Mouse (Mus musculus) CD8-positive naive resting alpha-beta T cell, adult 2 months (primary cell): ENCODE results near the gene Cdc37l1.
"Not testable (repeated sequence)": the region's sequence is repeated elsewhere in the genome, so short reads cannot be mapped to it uniquely, and the experiment has no call there.

Experiments used
- DNase-seq, 2 experiments: peaks; one replicate each; pipeline ENCODE4 v3.0.0; 2022; ENCODE audit warnings: low read depth in 2 of 2, low spot score in 2 of 2

Gene Cdc37l1

DNA sequence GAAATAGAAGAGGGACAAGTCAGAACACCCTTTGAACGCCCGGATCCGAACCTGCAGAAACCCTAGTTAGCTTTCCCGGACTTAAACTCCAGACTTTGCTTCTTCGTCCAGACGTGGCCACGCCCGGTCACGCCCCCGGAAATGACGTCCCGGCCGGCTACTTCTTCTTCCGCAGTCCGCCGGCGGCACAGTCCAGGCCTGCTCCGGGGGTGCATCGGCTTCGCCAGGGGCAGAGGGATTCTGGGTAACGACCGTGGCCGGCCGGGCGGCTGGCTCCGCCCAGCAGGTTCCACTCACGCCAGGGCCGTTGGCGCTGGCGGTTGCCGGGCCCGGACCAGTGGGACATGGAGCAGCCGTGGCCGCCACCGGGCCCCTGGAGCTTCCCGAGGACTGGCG is at the start of gene Cdc37l1:
TSS of gene Cdc37l1 (plus strand) at position 159 of the 396 bp plus-strand sequence.
- peak; percentile 89 to 93 for DNase-seq

DNA sequence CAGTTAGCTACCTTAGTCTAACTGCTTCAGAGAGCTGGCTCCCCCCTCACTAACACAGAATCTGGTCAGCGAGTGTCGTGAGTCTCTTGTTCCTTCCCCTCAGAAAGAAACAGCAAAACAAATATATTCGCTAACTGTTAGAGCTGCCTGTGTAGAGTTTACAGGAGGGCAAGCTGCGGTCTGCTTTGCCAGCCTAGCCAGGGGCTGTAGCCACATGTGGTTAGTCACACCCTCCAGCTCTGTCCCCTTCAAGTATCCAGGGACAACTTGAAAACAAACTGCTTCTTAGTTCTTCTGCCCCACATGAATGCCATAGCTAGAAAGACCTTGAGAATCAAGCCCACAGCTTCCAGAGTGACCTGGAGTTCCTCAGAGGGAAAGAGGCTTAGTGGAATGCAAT is 48.9 kb upstream of the Cdc37l1 start:
- DNase-seq = no peak

DNA sequence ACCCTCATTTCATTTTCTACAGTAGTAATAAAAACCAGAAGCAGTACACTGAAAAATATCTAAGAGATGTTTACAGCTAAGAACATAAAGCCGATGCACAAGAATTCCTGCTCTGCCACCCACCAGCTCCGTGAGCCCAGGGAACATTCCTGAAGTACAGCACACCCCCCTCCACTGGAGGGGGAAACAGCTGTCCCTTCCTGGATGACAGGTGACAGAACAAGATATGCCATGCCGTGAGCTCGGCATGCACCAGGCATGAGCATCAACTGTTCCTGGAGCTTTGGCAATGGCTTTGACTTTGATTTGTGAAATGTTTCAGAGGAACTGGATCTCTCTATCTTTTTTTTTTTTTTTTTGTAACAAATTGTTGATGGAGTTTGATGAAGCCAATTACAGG is 43.4 kb upstream of the Cdc37l1 start:
- DNase-seq = no peak

DNA sequence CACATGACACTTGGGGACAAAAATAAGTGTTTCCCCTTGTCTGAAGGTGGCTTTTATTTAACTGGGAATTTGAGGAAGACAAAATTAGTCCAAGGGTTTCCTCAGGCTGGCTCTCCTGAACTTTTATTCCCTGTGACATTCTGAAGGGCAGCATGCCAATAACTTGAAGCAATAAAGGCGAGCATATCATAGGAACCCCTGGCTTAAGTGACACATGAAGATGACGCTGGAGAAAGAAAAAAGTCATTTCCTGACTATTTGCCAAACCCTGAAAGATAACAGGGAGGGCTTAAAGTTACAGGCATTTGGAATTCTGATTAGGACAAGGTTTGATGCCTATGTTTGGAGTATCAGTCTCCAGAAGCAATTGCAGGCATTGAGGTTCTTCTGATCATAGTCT is 42.8 kb upstream of the Cdc37l1 start:
- DNase-seq = no peak

DNA sequence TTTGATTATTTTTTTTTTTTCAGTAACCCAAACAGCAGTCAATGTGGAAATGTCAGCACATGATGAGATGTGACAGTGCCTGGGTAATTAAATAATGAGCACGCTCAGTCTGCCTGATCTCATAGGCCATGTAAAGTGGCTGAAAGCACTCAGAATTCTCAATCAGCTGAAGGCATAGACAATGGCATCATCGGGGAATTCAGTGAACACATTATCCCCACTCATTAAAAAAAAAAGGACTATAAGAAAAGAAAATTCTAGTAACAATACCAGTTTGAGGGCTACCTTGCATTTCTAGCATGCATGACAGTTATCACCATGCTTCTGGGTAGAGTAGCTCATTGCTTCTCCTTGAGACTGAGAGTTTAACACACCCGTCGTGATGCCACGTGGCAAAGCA is 38.9 kb upstream of the Cdc37l1 start:
- DNase-seq = no peak

DNA sequence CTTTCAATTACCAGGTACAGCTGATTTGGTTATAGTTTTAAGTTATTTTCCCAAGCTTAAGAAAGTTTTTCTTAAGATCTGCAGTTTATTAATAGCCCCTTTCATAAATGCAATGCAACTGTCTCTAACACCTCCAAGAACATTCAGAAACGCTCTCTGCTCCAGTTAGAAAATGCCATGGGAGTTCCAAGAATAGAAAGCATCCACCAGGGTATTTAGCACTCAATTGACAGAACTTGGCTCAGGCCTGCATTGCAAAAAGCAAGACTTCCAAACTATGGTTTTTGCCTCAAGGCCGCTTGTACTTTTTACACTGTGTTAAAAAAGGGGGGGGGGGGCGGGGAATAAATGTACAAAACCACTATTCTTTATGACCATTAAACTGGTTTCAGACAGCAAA is 27.0 kb upstream of the Cdc37l1 start:
- DNase-seq = no peak

DNA sequence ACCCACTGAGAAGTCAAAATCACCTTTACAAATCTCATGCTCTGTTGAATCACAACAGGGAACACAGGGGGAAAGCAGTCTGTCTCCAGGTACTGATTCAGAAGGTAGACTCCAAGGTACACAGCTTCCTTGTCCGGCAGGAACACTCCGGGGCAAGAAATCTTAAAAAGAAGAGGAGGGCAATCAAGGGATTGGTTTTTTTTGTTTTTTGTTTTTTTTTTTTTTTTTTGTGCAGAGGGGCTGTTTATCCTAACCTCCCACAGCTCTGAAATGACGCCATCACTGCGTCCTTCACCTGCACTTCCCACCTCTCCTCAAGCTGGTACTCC is 26.7 kb upstream of the Cdc37l1 start:
- DNase-seq = no peak

DNA sequence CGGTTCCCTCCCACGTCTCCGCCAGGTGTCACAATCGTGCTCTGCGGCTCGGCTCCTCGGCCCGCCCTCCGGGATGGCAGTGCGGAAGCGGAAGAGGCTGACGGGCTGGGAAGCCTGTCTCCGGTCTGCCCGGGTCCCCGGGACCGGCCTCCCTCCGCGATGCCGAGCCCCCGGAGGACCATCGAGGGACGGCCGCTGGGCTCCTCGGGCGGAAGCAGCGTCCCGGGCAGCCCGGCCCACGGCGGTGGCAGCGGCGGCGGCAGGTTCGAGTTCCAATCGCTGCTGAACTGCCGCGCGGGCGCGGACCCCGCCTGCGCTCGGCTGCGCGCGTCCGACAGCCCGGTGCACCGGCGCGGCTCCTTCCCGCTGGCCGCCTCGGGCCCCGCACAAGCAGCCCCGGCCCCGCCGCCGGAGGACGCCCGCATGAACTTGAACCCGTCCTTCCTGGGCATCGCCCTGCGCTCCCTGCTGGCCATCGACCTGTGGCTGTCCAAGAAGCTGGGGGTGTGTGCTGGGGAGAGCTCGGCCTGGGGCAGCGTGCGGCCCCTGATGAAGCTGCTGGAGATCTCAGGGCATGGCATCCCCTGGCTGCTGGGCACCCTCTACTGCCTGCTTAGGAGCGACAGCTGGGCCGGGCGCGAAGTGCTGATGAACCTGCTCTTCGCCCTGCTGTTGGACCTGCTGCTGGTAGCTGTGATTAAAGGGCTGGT is 26.2 kb upstream of the Cdc37l1 start, which contains the start of gene Plpp6:
TSS of gene Plpp6 (plus strand) at position 112 of the 710 bp plus-strand sequence.
- peak; percentile 68 to 70 for DNase-seq

DNA sequence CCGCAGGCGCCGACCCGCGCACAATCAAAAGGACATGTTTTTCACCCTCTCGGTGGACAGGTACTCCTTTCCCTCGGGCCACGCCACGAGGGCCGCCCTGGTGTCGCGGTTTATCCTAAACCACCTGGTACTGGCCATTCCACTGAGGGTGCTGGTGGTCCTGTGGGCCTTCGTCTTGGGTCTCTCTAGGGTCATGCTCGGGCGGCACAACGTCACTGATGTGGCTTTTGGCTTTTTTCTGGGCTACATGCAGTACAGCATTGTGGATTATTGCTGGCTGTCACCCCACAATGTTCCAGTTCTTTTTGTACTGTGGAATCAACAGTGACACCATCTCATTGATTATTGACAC is 25.6 kb upstream of the Cdc37l1 start:
- DNase-seq = no peak

DNA sequence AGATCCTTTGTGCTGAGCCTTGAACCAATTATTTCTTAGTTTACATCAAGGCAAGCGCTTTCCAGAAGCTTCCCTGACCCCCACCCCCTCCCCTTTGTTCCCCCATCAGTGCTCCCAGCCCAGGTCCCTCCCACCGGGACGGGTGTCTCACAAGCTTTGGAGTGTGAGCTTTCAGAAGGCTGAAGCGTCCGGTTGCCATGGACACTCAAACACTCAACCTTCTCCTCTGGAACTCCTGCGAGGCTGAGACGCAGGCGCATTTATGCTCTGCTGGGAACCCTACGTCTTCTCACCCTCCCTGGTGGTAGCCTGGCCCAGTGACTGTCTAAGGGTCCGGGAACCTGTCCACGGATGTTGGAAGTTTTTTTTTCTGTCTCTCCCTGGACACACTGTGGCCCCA is 22.5 kb upstream of the Cdc37l1 start, which contains the start of gene 4430402I18Rik:
TSS of gene 4430402I18Rik (minus strand) at position 149 of the 400 bp plus-strand sequence.
- no peak for DNase-seq

DNA sequence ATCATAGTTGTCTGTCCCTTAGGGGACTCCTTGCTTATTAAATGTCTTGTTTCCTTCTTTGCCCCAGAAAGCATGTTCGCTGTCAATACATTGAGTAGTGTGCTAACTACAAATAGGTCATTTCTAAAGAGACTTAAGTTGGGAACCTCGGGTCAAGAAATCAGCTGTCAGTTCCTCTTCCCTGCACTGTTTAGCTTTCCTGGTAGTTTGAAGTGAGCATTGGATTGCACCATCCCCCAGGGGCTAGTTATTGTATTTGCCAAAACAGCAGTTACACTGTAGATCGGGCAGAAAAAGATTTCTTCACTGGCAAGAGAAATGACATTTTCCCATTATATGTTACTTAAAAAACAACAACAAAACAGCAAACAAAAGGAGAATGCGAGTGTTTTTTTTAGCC is 22.0 kb upstream of the Cdc37l1 start:
- DNase-seq = no peak

DNA sequence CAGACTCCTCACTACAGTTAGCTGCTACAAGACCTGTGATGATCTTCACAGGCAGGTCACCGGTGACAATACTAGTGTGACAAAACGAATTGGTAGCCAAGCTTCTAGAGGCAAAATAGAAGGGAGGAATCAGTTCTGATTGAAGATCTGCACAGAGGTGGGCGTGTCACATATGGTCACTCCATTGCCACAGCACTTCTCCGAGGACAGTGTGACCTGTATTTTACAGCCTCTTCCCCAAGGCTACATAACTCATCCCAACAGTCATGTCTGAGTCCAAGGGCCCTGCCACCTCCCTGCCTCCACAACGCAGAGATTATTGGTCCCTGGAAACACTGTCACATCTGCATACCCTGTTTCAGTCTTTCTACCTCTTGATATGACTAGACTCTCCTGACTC is 20.9 kb upstream of the Cdc37l1 start:
- DNase-seq = no peak

DNA sequence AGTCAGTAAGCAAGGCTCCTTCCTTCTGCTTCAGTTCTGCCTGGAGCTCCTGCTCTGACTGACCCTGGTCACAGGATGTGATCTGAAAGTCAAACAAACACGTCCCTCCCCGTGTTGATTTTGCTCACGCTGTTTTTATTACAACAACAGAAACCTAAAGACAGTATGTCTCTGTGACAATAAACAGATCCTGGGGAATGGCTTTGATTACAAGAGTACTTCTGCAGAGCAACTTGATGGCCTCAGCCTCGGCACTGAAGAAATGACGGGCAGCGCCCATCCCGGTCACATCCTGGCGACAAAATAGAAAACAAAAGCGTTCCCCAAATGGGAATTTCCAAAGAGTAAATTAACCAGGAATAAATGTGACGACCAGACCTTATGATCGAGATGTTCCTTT is 19.9 kb upstream of the Cdc37l1 start:
- no peak for DNase-seq

DNA sequence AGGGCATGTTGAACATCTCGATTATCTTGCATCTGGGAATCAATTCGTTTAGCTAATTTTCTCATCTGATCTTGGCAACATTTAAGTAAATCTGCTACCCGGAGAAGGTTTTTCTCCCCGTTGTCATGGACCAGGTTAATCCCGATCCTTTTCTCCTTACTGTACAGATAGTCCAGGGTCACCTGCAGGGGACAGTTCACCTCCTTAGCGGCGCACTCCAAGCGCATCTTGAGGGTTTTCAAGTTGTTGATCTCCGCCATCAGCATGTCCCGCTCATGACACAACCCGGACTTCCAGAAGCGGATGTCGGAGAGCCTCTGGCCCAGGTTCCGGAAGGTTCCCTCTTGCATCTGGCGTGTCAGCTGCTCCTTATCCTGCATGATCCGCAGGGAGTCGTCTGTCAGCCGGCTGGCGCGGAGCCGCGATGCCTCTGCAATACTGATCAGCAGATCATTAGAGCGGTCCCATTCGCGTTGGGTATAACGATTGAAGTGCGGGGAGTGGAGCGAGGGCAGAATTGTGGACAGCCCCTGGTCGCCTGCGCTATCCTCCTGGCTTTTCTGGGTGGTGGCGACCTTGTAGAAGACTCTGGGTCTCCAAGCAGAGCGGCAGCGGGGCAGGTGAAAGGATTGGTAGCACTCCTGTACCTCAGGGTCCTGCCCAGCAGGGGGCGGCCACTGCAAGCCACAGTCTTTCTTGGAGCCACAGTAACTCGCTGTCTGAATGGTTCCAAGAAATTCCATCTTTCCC is 15.1 kb upstream of the Cdc37l1 start:
- DNase-seq = peak; percentile 63 to 76

DNA sequence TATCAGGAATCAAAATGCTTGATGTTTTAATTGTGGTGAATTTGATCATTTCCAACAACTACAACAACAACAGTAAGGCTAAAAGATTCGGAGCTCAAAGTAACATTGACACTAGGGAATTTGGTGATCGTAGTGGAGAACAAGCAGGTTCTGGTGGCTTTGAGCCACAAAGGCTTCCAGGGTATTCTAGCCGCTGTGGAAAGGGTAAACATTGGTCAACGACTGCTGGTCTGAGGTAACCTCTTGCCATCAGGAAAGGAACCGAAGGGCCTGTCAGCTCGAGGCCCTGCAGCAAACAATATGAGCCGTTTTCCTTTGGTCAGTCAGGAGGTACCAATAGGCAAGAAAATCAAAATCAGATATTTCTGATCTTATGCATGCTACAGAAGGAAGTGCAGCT is 7.5 kb upstream of the Cdc37l1 start:
- DNase-seq = no peak

DNA sequence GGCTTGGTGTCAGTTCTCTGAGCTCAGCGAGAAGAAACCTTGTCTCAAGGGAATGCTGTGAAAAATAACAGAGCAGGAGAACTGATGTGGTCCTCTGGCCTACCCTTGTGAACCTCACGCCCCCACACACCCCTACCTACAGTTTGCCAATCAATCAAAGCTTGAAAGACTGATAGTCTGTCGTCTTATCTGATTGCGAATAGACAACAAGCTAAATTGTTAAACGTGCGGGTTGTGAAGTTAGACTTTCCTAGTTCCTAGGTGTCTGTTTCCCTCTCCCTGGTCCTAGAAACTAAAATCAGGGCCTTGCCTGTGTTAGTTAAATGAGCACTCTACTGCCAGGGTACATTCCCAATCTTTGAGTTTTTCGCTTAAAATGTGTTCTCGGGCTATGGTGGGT is 637 bp upstream of the Cdc37l1 start:
- DNase-seq = no peak

DNA sequence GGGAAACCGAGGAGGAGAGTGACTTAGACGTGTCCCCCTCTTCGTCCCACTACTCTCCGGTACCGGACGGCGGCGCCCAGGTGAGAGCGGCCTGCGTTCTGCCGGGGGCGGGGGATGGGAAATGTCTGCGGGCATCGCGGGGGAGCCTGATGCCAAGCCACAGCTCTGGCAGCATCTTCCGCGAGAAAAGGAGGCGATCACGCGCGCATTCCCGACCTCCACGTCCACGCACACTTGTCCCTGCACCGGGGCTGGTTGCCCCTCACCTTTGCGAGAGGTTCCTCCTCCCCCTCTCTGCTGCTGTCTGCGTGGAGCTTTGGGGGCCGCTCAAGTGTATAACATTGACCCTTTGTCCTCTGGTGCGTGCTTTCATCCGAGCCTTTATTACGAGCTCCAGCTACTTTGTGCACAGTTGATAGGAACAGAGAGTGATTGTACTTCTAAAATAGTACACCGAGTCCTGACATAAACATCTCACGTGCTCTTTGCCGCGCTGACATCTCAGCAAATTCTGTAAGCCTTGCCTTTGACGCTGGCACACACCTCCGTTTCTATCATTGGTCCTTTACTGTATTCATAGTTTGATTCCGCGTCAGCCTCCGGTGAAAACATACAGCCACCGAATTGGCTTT is 554 bp downstream of the Cdc37l1 start:
- DNase-seq = peak; percentile 42 to 46

DNA sequence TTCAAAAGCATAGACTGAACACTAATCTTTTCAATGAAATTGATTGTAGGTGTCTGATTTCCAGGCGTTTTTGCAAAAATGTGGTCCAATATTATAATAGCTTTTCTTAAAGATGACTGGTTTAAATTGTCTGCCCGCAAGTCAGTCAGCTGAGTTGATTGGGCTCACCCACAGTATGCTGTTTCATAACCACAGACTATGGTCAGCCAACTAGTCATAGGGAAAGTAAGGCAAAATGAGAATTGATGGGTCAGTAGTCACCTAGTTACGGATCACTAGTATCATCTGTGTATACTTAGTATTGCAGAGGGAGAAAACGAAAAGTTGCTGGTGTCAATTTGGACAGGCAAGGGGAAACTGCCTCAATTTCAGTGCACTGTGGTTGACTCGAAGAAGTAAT is 1.2 kb downstream of the Cdc37l1 start:
- no peak for DNase-seq

DNA sequence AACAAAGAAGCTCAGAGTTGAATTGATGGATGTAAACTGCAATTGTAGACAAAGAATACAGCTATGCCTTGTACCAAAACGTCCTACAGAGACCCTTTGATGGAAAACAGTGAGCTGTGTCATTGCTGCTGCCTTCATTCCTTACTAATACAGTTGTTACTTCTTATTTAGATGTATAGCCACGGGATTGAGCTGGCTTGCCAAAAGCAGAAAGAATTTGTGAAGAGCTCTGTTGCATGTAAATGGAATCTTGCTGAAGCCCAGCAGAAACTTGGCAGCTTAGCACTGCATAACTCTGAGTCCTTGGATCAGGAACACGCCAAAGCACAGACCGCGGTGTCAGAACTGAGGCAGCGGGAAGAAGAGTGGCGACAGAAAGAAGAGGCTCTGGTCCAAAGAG is 4.7 kb downstream of the Cdc37l1 start:
- no peak for DNase-seq

DNA sequence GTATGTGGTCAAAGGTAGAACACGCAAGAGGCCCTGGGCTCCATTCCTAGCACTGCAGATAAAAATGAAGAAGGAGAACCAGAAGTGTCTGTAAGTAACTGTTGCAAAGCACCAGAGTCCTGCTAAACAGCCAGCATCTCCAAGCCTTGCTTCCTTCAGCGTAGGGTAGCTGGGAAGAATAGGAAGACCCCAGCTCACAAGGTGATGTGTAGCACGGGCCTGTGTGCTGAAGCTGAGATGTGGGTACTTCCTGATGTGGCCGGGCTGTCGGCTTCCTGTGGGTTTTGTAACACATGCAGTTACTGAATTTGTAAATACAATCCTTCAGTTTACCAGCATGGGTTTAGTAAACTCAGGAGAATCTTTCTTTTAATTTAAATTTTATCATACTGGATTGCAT is 5.2 kb downstream of the Cdc37l1 start:
- DNase-seq = no peak

DNA sequence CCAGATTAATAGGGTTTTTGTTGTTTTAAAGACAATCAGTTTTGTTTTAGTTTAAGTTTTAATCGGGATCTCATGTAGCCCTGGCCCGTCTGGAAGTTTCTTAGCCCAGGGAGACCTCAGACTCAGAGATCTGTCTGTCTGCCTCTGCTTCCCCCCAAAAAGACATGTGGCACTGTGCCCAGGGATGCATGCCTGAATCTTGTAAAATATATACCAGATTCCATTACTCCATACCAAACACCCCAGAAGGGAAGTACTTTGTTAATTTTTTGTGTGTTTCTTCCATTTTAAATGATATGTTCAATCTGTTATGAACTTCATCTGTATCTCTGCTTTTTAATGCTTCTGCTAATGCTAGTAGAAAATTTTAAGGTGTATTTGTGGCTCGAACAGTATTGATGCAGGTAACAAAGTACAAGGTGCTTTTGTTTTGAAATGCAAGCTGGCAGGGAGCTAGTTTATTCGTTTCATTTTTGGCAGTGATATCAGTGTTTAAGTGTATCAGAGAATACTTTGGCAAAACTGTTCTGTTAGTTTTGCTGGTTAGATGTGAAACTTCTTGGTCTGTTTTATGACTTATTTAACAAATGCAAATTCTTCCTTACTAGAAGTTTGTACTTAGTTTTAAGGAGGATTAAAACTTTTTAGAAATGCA is 8.0 kb downstream of the Cdc37l1 start:
- no peak for DNase-seq

DNA sequence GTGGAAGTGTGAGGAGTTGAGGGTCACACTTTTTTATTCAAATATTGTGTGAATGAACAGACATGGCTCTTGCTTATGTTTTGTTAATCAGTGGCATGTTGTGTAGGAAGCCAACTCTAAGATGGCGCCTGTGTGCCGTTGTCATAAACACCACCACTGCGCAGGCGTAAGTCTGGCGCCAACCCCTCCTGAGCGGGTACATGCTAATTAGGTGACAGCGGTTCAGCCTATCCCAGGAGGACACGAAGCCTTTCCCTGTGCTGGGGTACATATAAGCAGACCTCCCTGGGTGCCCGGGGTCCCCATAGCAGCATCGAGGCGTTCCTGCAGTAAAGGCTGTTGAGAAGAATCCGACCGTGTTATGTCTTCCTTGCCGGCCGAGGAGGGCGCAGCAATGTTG is 10.2 kb downstream of the Cdc37l1 start:
- DNase-seq = not testable (repeated sequence)
